Comparison of ENCODE assay signal across 20 mouse cellular contexts in genomic region chr9:58669071-58669470, GRCm38 (mm10).
A peak's percentile ranks its signal among the peaks of the same experiment; 100 is the strongest.
DNase-seq lines count a peak whose midpoint lies in the region; ATAC-seq and TF ChIP-seq lines count a peak whose summit lies in the region.
"Had no signal": no experiment of that assay in that cellular context is flagged by ENCODE, and none has a peak within 500 bp of the region (broad histone marks: within the 10 kb centered on the region; RNA-seq: fewer than 3 reads in every experiment).

No protein-coding gene starts in this region.

- H3K4me3 ChIP-seq in hindbrain, embryonic 13.5 days, result no peak overlapping the region
- no peak overlapping the region for H3K4me3 ChIP-seq in hindbrain, embryonic 16.5 days (ENCODE audit: low read length)
- H3K4me3 ChIP-seq in myocyte, result no peak overlapping the region
- no peak overlapping the region for H3K4me3 ChIP-seq in forebrain, embryonic 13.5 days
- H3K4me3 ChIP-seq: forebrain, embryonic 12.5 days; hindbrain, embryonic 15.5 days; limb, embryonic 12.5 days; neural tube, embryonic 12.5 days had no signal

- H3K27ac ChIP-seq in hindbrain, embryonic 13.5 days, result no peak overlapping the region
- no peak overlapping the region for H3K27ac ChIP-seq in hindbrain, embryonic 16.5 days (ENCODE audit: low read depth, low read length)
- H3K27ac ChIP-seq in forebrain, embryonic 13.5 days, result no peak overlapping the region
- H3K27ac ChIP-seq: forebrain, embryonic 12.5 days; hindbrain, embryonic 15.5 days; limb, embryonic 12.5 days; neural tube, embryonic 12.5 days had no signal

- peaks cover 7% of the 10 kb centered on the region; the same call in 1 of the 2 replicates for H3K4me1 ChIP-seq in hindbrain, embryonic 13.5 days (replicated peaks)
- no peaks in the 10 kb centered on the region for H3K4me1 ChIP-seq in hindbrain, embryonic 16.5 days (ENCODE audit: control insufficient read depth, insufficient read depth, low read depth, low read length)
- H3K4me1 ChIP-seq in forebrain, embryonic 13.5 days, result peaks cover 4% of the 10 kb centered on the region; the same call in 1 of the 2 replicates
- H3K4me1 ChIP-seq: forebrain, embryonic 12.5 days; hindbrain, embryonic 15.5 days; neural tube, embryonic 12.5 days had no signal

- no peak for ATAC-seq in hindbrain, embryonic 13.5 days (ENCODE audit: low FRiP score)
- no peak for ATAC-seq in hindbrain, embryonic 16.5 days
- ATAC-seq in forebrain, embryonic 13.5 days, result no peak
- ATAC-seq: intestine, embryonic 16.5 days; lung, postnatal 0 days had no signal

- no peaks in the 10 kb centered on the region for H3K9me3 ChIP-seq in hindbrain, embryonic 13.5 days
- H3K9me3 ChIP-seq in hindbrain, embryonic 16.5 days (ENCODE audit: control insufficient read depth, low read length), result no peaks in the 10 kb centered on the region
- no peaks in the 10 kb centered on the region for H3K9me3 ChIP-seq in forebrain, embryonic 13.5 days (replicated peaks)
- H3K9me3 ChIP-seq: forebrain, embryonic 12.5 days; hindbrain, embryonic 15.5 days; limb, embryonic 12.5 days; neural tube, embryonic 12.5 days had no signal

- peak; percentile 62 for DNase-seq in heart, adult 11 months
- no peak for DNase-seq in heart, postnatal 25 days (ENCODE audit: low spot score)
- DNase-seq in adrenal gland, postnatal 14 days, result peak; percentile 62
- DNase-seq: cerebellum, adult 11 months; embryo, embryonic 11 days; gastrocnemius, postnatal 14 days; kidney, postnatal 4 days; layer of hippocampus, adult 9-11 months; right cerebral cortex, postnatal 4 days had no signal

- no peak overlapping the region for H3ac ChIP-seq in myocyte (ENCODE audit: control insufficient read depth, insufficient read length)

- no peaks in the 10 kb centered on the region for H3K79me2 ChIP-seq in myocyte (ENCODE audit: control insufficient read depth, insufficient read depth)

- H3K36me3 ChIP-seq in hindbrain, embryonic 13.5 days, result peaks cover 3% of the 10 kb centered on the region; the same call in 1 of the 2 replicates
- no peaks in the 10 kb centered on the region for H3K36me3 ChIP-seq in hindbrain, embryonic 16.5 days (ENCODE audit: control insufficient read depth, insufficient read depth, low read length)
- H3K36me3 ChIP-seq in myocyte (ENCODE audit: control insufficient read depth, insufficient read depth), result peaks cover 6% of the 10 kb centered on the region
- H3K36me3 ChIP-seq in forebrain, embryonic 13.5 days (ENCODE audit: poor library complexity, severe bottlenecking), result no peaks in the 10 kb centered on the region
- H3K36me3 ChIP-seq: forebrain, embryonic 12.5 days; neural tube, embryonic 12.5 days had no signal

- TF ChIP-seq POLR2A in myocyte (IDR thresholded peaks at IDR 0.05; ENCODE audit: insufficient read length, low read depth), result no peak

- intact Hi-C loops in heart, postnatal 25 days (cut with DNase I), result no loop called here

- 69% methylated on average over 3 of the region's 3 CpGs for WGBS in hindbrain, embryonic 13.5 days
- WGBS in hindbrain, embryonic 16.5 days, result 80% methylated on average over 3 of the region's 3 CpGs
- 60% methylated on average over 3 of the region's 3 CpGs for WGBS in forebrain, embryonic 13.5 days

- H3K4me2 ChIP-seq in hindbrain, embryonic 13.5 days, result no peak overlapping the region
- H3K4me2 ChIP-seq in hindbrain, embryonic 16.5 days (ENCODE audit: low read length), result no peak overlapping the region
- no peak overlapping the region for H3K4me2 ChIP-seq in myocyte (ENCODE audit: low read depth)
- no peak overlapping the region for H3K4me2 ChIP-seq in forebrain, embryonic 13.5 days
- H3K4me2 ChIP-seq: forebrain, embryonic 12.5 days; hindbrain, embryonic 15.5 days; limb, embryonic 12.5 days; midbrain, embryonic 11.5 days; neural tube, embryonic 12.5 days had no signal

- H3K27me3 ChIP-seq in hindbrain, embryonic 13.5 days, result no peaks in the 10 kb centered on the region
- no peaks in the 10 kb centered on the region for H3K27me3 ChIP-seq in hindbrain, embryonic 16.5 days (replicated peaks; ENCODE audit: control insufficient read depth, insufficient read depth, low read length)
- no peaks in the 10 kb centered on the region for H3K27me3 ChIP-seq in myocyte (ENCODE audit: control insufficient read depth, insufficient read depth, insufficient read length)
- H3K27me3 ChIP-seq in forebrain, embryonic 13.5 days, result no peaks in the 10 kb centered on the region
- H3K27me3 ChIP-seq: forebrain, embryonic 12.5 days; hindbrain, embryonic 15.5 days; limb, embryonic 12.5 days; neural tube, embryonic 12.5 days had no signal

- 0 out of 2 replicates have a peak overlapping the region, but pooled peaks have one; percentile 10 for H3K9ac ChIP-seq in hindbrain, embryonic 13.5 days
- no peak overlapping the region for H3K9ac ChIP-seq in hindbrain, embryonic 16.5 days (ENCODE audit: low read depth, low read length)
- H3K9ac ChIP-seq in forebrain, embryonic 13.5 days, result no peak overlapping the region
- H3K9ac ChIP-seq: forebrain, embryonic 12.5 days; hindbrain, embryonic 15.5 days; limb, embryonic 12.5 days; neural tube, embryonic 12.5 days had no signal

TF ChIP-seq in myocyte, 11 proteins besides CTCF, POLR2A, EP300 and RAD21:
- TF ChIP-seq POLR2AphosphoS2 (IDR thresholded peaks at IDR 0.05; ENCODE audit: insufficient read length, low read depth) (peak; percentile 47), TCF3 (IDR thresholded peaks at IDR 0.05; ENCODE audit: insufficient read length, low read depth) (no peak)
